Mouse (Mus musculus): ENCODE results near the gene Eng. TPM values are rescaled to one million over a fixed set of nuclear protein-coding genes. Genes with fewer than 3 reads are reported as not detected.

Eng gene
- polyA plus RNA-seq, 1 experiment from 2014 or later = 107 TPM

MicroRNA genes within 50 kb of the gene (microRNA counts, 519-probe panel; counts per million panel counts)
- microRNA mmu-miR-1954 (19.7 counts per million), microRNA mmu-miR-2861 (2,202 counts per million, percentile 27 among the panel's probes with 10 or more counts)

Small RNAs within 50 kb of the gene (microRNA-seq; reads per million reads assigned to microRNA genes)
- gene Gm47291 (not detected), gene Mir1954 (not detected), gene Mir2861 (not detected), gene Mir3960 (not detected), gene Mir8093 (not detected)

Other genes starting within 250 kb of the Eng start
- gene Naif1, start 196.1 kb upstream of the Eng start, polyA plus RNA-seq (2015; fragmentation: Nextera tagmentation; extraction: Ambion mirVana) = 6.6 and 7.1 TPM in 2 replicates
- 19.6 and 21.5 TPM in 2 replicates for gene Slc25a25, start 195.2 kb upstream of the Eng start, polyA plus RNA-seq (2015; fragmentation: Nextera tagmentation; extraction: Ambion mirVana)
- gene Fam102a, start 111.3 kb upstream of the Eng start, polyA plus RNA-seq (2015; fragmentation: Nextera tagmentation; extraction: Ambion mirVana) = 12.3 and 12.6 TPM in 2 replicates
- gene Dpm2, start 75.7 kb upstream of the Eng start, polyA plus RNA-seq (2015; fragmentation: Nextera tagmentation; extraction: Ambion mirVana) = 101 and 107 TPM in 2 replicates
- 0.30 and 0.39 TPM in 2 replicates for gene Pip5kl1, start 71.8 kb upstream of the Eng start, polyA plus RNA-seq (2015; fragmentation: Nextera tagmentation; extraction: Ambion mirVana)
- gene 9430097D07Rik, start 70.9 kb upstream of the Eng start, polyA plus RNA-seq (2015; fragmentation: Nextera tagmentation; extraction: Ambion mirVana) = 0.29 TPM in 1 of 2 replicates, not detected in the other
- gene St6galnac4, start 59.5 kb upstream of the Eng start, polyA plus RNA-seq (2015; fragmentation: Nextera tagmentation; extraction: Ambion mirVana) = 25.9 and 26.1 TPM in 2 replicates
- 25.0 and 26.2 TPM in 2 replicates for gene St6galnac6, start 46.9 kb upstream of the Eng start, polyA plus RNA-seq (2015; fragmentation: Nextera tagmentation; extraction: Ambion mirVana)
- gene Ak1, start 24.8 kb upstream of the Eng start, polyA plus RNA-seq (2015; fragmentation: Nextera tagmentation; extraction: Ambion mirVana) = 53.6 and 60.6 TPM in 2 replicates
- 27.9 and 28.6 TPM in 2 replicates for gene Fpgs, start 57.5 kb downstream of the Eng start, polyA plus RNA-seq (2015; fragmentation: Nextera tagmentation; extraction: Ambion mirVana)
- 89.6 and 98.7 TPM in 2 replicates for gene Cdk9, start 66.5 kb downstream of the Eng start, polyA plus RNA-seq (2015; fragmentation: Nextera tagmentation; extraction: Ambion mirVana)
- gene Sh2d3c, start 74.5 kb downstream of the Eng start, polyA plus RNA-seq (2015; fragmentation: Nextera tagmentation; extraction: Ambion mirVana) = 40.5 and 41.4 TPM in 2 replicates
- gene 6330409D20Rik, start 94.4 kb downstream of the Eng start, polyA plus RNA-seq (2015; fragmentation: Nextera tagmentation; extraction: Ambion mirVana) = 0.24 and 0.25 TPM in 2 replicates
- gene Tor2a, start 110.6 kb downstream of the Eng start, polyA plus RNA-seq (2015; fragmentation: Nextera tagmentation; extraction: Ambion mirVana) = 63.9 and 65.6 TPM in 2 replicates
- gene Ttc16, start 129.0 kb downstream of the Eng start, polyA plus RNA-seq (2015; fragmentation: Nextera tagmentation; extraction: Ambion mirVana) = 0.43 and 0.69 TPM in 2 replicates
- 4.9 and 5.4 TPM in 2 replicates for gene Ptrh1, start 129.2 kb downstream of the Eng start, polyA plus RNA-seq (2015; fragmentation: Nextera tagmentation; extraction: Ambion mirVana)
- gene Cfap157, start 137.8 kb downstream of the Eng start, polyA plus RNA-seq (2015; fragmentation: Nextera tagmentation; extraction: Ambion mirVana) = 1.1 and 1.3 TPM in 2 replicates
- gene Stxbp1, start 200.7 kb downstream of the Eng start, polyA plus RNA-seq (2015; fragmentation: Nextera tagmentation; extraction: Ambion mirVana) = 21.0 and 22.3 TPM in 2 replicates
- 114 and 117 TPM in 2 replicates for gene Fam129b, start 229.5 kb downstream of the Eng start, polyA plus RNA-seq (2015; fragmentation: Nextera tagmentation; extraction: Ambion mirVana)

Data from lung, embryonic 15.5 days (tissue).